Mouse (Mus musculus): Measurements from ENCODE around the gene Spg21. TPM values are rescaled to one million over a fixed set of nuclear protein-coding genes. Genes with fewer than 3 reads are reported as not detected.
A peak's percentile ranks its signal among the peaks of the same experiment; 100 is the strongest.

Gene Spg21
- polyA plus RNA-seq, 1 experiment from 2014 or later: 95.8 TPM

- Histone ChIP-seq H3K36me3 (ENCODE audit: control insufficient read depth, insufficient read depth, low read length) (0 out of 2 replicates have a peak, but pooled peaks cover 5% of the 10 kb centered on the region), H3K4me3 (replicated peaks; ENCODE audit: low read length) (no peak overlapping the region), H3K9me3 (replicated peaks; ENCODE audit: control insufficient read depth, low read length) (no peaks in the 10 kb centered on the region), H3K9ac (ENCODE audit: low read length) (no peak overlapping the region), H3K27me3 (ENCODE audit: control insufficient read depth, insufficient read depth, low read length) (no peaks in the 10 kb centered on the region), H3K27ac (ENCODE audit: low read length) (no peak overlapping the region), H3K4me1 (ENCODE audit: control insufficient read depth, insufficient read depth, low read length) (peaks cover 10% of the 10 kb centered on the region), H3K4me2 (ENCODE audit: low read depth, low read length) (no peak overlapping the region)
- WGBS: 69% methylated on average over 5 of the region's 5 CpGs
- no peak for ATAC-seq (ENCODE audit: insufficient read depth, low FRiP score)
These were observed 1.8 kb downstream of the Spg21 start for GRCm38 (mm10) chr9:65462544-65462943.

DNA sequence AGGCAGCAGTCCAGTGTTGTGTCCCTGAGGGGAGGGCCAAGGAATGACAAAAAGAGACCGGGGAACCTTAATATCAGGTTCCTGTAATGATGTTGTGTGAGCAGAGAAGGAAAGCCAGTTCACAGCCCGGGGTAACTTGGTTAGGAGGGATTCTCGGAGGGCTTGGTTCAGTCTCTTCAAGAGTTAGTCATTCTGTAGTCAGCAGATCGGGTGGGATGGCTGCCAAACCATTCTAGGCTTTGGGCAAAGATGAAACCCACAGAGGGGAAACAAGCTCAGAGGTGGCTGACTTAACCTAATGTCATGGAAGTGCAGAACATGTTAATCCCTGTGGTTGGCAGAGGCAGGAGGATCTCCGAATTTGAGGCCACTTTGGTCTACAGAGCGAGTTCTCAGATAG is 3.4 kb downstream of the Spg21 start:
- Histone ChIP-seq H3K4me2 (ENCODE audit: low read depth, low read length) (no peak overlapping the region), H3K4me3 (replicated peaks; ENCODE audit: low read length) (no peak overlapping the region), H3K9ac (ENCODE audit: low read length) (no peak overlapping the region), H3K4me1 (ENCODE audit: control insufficient read depth, insufficient read depth, low read length) (peaks cover 10% of the 10 kb centered on the region), H3K27me3 (ENCODE audit: control insufficient read depth, insufficient read depth, low read length) (no peaks in the 10 kb centered on the region), H3K36me3 (ENCODE audit: control insufficient read depth, insufficient read depth, low read length) (0 out of 2 replicates have a peak, but pooled peaks cover 5% of the 10 kb centered on the region), H3K9me3 (replicated peaks; ENCODE audit: control insufficient read depth, low read length) (no peaks in the 10 kb centered on the region), H3K27ac (ENCODE audit: low read length) (no peak overlapping the region)
- 94% methylated on average over 6 of the region's 6 CpGs for WGBS
- ATAC-seq (ENCODE audit: insufficient read depth, low FRiP score): no peak

DNA sequence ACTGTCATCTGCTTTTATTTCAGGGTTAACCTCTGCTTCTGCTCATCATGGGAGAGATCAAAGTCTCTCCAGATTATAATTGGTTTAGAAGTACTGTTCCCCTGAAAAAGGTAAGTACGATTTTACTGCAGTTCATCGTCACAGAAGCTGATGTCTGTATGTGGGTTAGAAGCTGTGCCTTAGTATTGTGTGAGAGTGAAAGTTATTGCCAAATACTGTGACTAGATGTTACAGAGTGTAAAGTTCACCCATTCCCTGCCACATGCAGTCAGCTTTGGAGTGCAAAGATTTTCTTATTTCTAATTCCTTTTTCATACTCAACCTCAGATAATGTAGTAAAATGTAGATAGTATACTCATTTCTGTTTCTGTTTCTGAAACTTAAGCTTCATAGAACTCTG is 4.5 kb downstream of the Spg21 start:
- WGBS: 94% methylated on average over 2 of the region's 2 CpGs
- Histone ChIP-seq H3K4me3 (replicated peaks; ENCODE audit: low read length) (no peak overlapping the region), H3K36me3 (ENCODE audit: control insufficient read depth, insufficient read depth, low read length) (0 out of 2 replicates have a peak, but pooled peaks cover 5% of the 10 kb centered on the region), H3K9ac (ENCODE audit: low read length) (no peak overlapping the region), H3K27ac (ENCODE audit: low read length) (no peak overlapping the region), H3K4me2 (ENCODE audit: low read depth, low read length) (no peak overlapping the region), H3K4me1 (ENCODE audit: control insufficient read depth, insufficient read depth, low read length) (peaks cover 10% of the 10 kb centered on the region), H3K27me3 (ENCODE audit: control insufficient read depth, insufficient read depth, low read length) (no peaks in the 10 kb centered on the region), H3K9me3 (replicated peaks; ENCODE audit: control insufficient read depth, low read length) (no peaks in the 10 kb centered on the region)
- no peak for ATAC-seq (ENCODE audit: insufficient read depth, low FRiP score)

DNA sequence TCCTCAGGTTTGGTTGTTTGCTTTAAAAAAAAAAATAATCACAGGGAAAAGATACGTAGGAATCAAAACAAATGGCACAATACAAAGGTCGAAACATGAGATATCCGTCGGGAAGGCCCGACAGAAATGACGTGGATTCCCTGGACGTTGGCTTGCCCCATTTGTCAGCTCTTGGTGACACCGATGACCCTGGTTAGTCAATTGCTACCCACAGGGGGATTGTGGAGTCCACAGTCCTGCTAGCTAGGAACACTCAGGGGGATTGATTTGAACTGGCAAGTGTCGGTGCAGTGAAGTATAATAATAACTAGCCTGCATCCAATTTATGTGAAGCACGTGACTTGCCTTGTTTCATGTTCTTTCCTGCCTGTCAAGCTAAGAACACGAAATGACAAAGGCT is 6.9 kb downstream of the Spg21 start:
- no peak for ATAC-seq (ENCODE audit: insufficient read depth, low FRiP score)
- no peak overlapping the region for H3K27ac ChIP-seq (ENCODE audit: low read length)

GRCm38 (mm10) chr9:65472769-65473168 is 12.0 kb downstream of the Spg21 start:
- WGBS: 86% methylated on average over 4 of the region's 4 CpGs
- H3K4me3 ChIP-seq (replicated peaks; ENCODE audit: low read length): no peak overlapping the region
- no peak for ATAC-seq (ENCODE audit: insufficient read depth, low FRiP score)
- no peaks in the 10 kb centered on the region for H3K27me3 ChIP-seq (ENCODE audit: control insufficient read depth, insufficient read depth, low read length)
- no peak overlapping the region for H3K4me2 ChIP-seq (ENCODE audit: low read depth, low read length)
- no peak overlapping the region for H3K9ac ChIP-seq (ENCODE audit: low read length)
- 0 out of 2 replicates have a peak, but pooled peaks cover 5% of the 10 kb centered on the region for H3K36me3 ChIP-seq (ENCODE audit: control insufficient read depth, insufficient read depth, low read length)
- no peaks in the 10 kb centered on the region for H3K9me3 ChIP-seq (replicated peaks; ENCODE audit: control insufficient read depth, low read length)
- H3K27ac ChIP-seq (ENCODE audit: low read length): no peak overlapping the region
- H3K4me1 ChIP-seq (ENCODE audit: control insufficient read depth, insufficient read depth, low read length): no peaks in the 10 kb centered on the region

More for the DNA sequence above, 6.9 kb downstream of the Spg21 start:
- Histone ChIP-seq H3K4me1 (ENCODE audit: control insufficient read depth, insufficient read depth, low read length) (no peaks in the 10 kb centered on the region), H3K9ac (ENCODE audit: low read length) (no peak overlapping the region), H3K36me3 (ENCODE audit: control insufficient read depth, insufficient read depth, low read length) (0 out of 2 replicates have a peak, but pooled peaks cover 5% of the 10 kb centered on the region), H3K27me3 (ENCODE audit: control insufficient read depth, insufficient read depth, low read length) (no peaks in the 10 kb centered on the region), H3K9me3 (replicated peaks; ENCODE audit: control insufficient read depth, low read length) (no peaks in the 10 kb centered on the region), H3K4me3 (replicated peaks; ENCODE audit: low read length) (no peak overlapping the region), H3K4me2 (ENCODE audit: low read depth, low read length) (no peak overlapping the region)
- 54% methylated on average over 11 of the region's 11 CpGs for WGBS

DNA sequence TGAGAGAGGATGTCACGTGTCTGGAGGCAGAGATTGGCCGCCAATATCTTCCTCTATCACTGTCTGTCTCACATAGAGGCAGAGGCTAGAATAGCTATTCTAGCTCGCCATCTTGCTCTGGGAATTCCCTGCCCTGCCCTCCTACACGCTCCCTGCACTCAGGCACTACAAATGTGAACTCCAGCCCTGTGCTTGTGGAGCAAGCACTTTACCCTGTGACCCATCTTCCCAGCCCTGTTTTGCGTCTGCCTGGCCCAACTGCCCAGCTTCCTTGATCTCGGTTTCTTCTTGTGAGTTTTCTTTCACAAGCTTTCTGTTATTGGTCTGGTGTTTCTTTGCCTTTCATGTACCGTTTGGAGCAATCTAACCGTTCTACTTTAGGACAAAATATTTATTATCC is 18.4 kb downstream of the Spg21 start:
- H3K4me3 ChIP-seq (replicated peaks; ENCODE audit: low read length): no peak overlapping the region
- no peak for ATAC-seq (ENCODE audit: insufficient read depth, low FRiP score)
- H3K9ac ChIP-seq (ENCODE audit: low read length): no peak overlapping the region
- H3K27ac ChIP-seq (ENCODE audit: low read length): no peak overlapping the region
- no peaks in the 10 kb centered on the region for H3K9me3 ChIP-seq (replicated peaks; ENCODE audit: control insufficient read depth, low read length)
- 0 out of 2 replicates have a peak, but pooled peaks cover 5% of the 10 kb centered on the region for H3K36me3 ChIP-seq (ENCODE audit: control insufficient read depth, insufficient read depth, low read length)
- no peaks in the 10 kb centered on the region for H3K27me3 ChIP-seq (ENCODE audit: control insufficient read depth, insufficient read depth, low read length)
- no peak overlapping the region for H3K4me2 ChIP-seq (ENCODE audit: low read depth, low read length)
- H3K4me1 ChIP-seq (ENCODE audit: control insufficient read depth, insufficient read depth, low read length): no peaks in the 10 kb centered on the region
- 82% methylated on average over 8 of the region's 8 CpGs for WGBS

DNA sequence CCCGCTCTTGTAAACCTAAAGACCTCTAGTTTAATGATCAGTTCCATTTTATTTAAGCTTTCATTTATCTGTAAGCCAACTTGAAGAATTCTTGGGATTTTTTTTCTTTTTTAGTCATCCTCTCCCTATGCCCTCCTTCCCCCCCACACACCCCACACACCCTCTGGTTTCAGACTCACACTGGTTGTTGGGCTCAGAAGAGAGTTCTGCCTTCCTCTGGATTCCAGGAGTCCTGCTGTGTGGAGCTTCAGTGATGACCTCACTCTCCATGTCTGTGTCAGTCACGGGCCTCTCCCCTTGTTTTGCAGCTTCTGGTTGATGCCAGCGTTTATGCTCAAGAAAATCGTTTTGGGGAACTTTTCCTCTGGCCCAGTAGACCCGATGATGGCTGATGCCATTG is 19.3 kb downstream of the Spg21 start:
- no peak overlapping the region for H3K27ac ChIP-seq (ENCODE audit: low read length)
- H3K27me3 ChIP-seq (ENCODE audit: control insufficient read depth, insufficient read depth, low read length): no peaks in the 10 kb centered on the region
- WGBS: 90% methylated on average over 5 of the region's 5 CpGs
- no peaks in the 10 kb centered on the region for H3K9me3 ChIP-seq (replicated peaks; ENCODE audit: control insufficient read depth, low read length)
- no peak overlapping the region for H3K4me2 ChIP-seq (ENCODE audit: low read depth, low read length)
- H3K4me3 ChIP-seq (replicated peaks; ENCODE audit: low read length): no peak overlapping the region
- 0 out of 2 replicates have a peak, but pooled peaks cover 9% of the 10 kb centered on the region for H3K36me3 ChIP-seq (ENCODE audit: control insufficient read depth, insufficient read depth, low read length)
- no peak for ATAC-seq (ENCODE audit: insufficient read depth, low FRiP score)
- no peaks in the 10 kb centered on the region for H3K4me1 ChIP-seq (ENCODE audit: control insufficient read depth, insufficient read depth, low read length)
- no peak overlapping the region for H3K9ac ChIP-seq (ENCODE audit: low read length)

- no peak overlapping the region for H3K4me3 ChIP-seq (replicated peaks; ENCODE audit: low read length)
- 82% methylated on average over 3 of the region's 3 CpGs for WGBS
- H3K9ac ChIP-seq (ENCODE audit: low read length): no peak overlapping the region
These were observed 30.7 kb downstream of the Spg21 start for GRCm38 (mm10) chr9:65491476-65491875.

GRCm38 (mm10) chr9:65492351-65492750 is 31.6 kb downstream of the Spg21 start:
- Histone ChIP-seq H3K27ac (ENCODE audit: low read length) (peak overlapping the region; percentile 46), H3K36me3 (ENCODE audit: control insufficient read depth, insufficient read depth, low read length) (no peaks in the 10 kb centered on the region), H3K9me3 (replicated peaks; ENCODE audit: control insufficient read depth, low read length) (no peaks in the 10 kb centered on the region), H3K27me3 (ENCODE audit: control insufficient read depth, insufficient read depth, low read length) (no peaks in the 10 kb centered on the region), H3K4me3 (replicated peaks; ENCODE audit: low read length) (no peak overlapping the region), H3K4me2 (ENCODE audit: low read depth, low read length) (no peak overlapping the region), H3K4me1 (ENCODE audit: control insufficient read depth, insufficient read depth, low read length) (no peaks in the 10 kb centered on the region), H3K9ac (ENCODE audit: low read length) (no peak overlapping the region)
- 70% methylated on average over 2 of the region's 2 CpGs for WGBS
- no peak for ATAC-seq (ENCODE audit: insufficient read depth, low FRiP score)

More at GRCm38 (mm10) chr9:65491476-65491875, 30.7 kb downstream of the Spg21 start:
- ATAC-seq (ENCODE audit: insufficient read depth, low FRiP score): no peak
- Histone ChIP-seq H3K27me3 (ENCODE audit: control insufficient read depth, insufficient read depth, low read length) (no peaks in the 10 kb centered on the region), H3K4me1 (ENCODE audit: control insufficient read depth, insufficient read depth, low read length) (no peaks in the 10 kb centered on the region), H3K27ac (ENCODE audit: low read length) (no peak overlapping the region), H3K36me3 (ENCODE audit: control insufficient read depth, insufficient read depth, low read length) (no peaks in the 10 kb centered on the region), H3K4me2 (ENCODE audit: low read depth, low read length) (no peak overlapping the region), H3K9me3 (replicated peaks; ENCODE audit: control insufficient read depth, low read length) (no peaks in the 10 kb centered on the region)

All from stomach, embryonic 16.5 days (tissue).